Mouse (Mus musculus) hindbrain, embryonic 14.5 days (tissue): Measurements from ENCODE around the gene Wrap73. TPM values are rescaled to one million over a fixed set of nuclear protein-coding genes. Genes with fewer than 3 reads are reported as not detected.

Source experiments
- ATAC-seq: fragments of 200-750 bp; cut with Nextera tagmentation; 2 replicates; pipeline ENCODE4 v1.8.0; 2017; ENCODE audit warnings: moderate number of reproducible peaks, mild to moderate bottlenecking, moderate TSS enrichment, moderate library complexity; ENCODE audit not compliant: low FRiP score
- DNase-seq: peaks from one replicate; pipeline ENCODE4 v3.0.0-alpha.2; 2015; ENCODE audit warnings: low spot score
- H3K27ac ChIP-seq: fragments of 300-500 bp; sonication (generic); 2 replicates; pipeline ENCODE4 v1.5.1; 2014; ENCODE audit warnings: mild to moderate bottlenecking, moderate library complexity
- H3K27me3 ChIP-seq: fragments of 300-500 bp; sonication (generic); 2 replicates; pipeline ENCODE4 v1.6.1; 2014; ENCODE audit warnings: mild to moderate bottlenecking, low read length, mixed read lengths; ENCODE audit not compliant: control insufficient read depth, insufficient read depth
- H3K36me3 ChIP-seq: fragments of 300-500 bp; sonication (generic); replicated peaks from 2 replicates; pipeline ENCODE4 v1.6.1; 2014; ENCODE audit not compliant: control insufficient read depth, insufficient read depth
- H3K4me1 ChIP-seq: fragments of 300-500 bp; sonication (generic); replicated peaks from 2 replicates; pipeline ENCODE4 v1.6.1; 2014; ENCODE audit warnings: antibody characterized with exemption, low read length, mixed read lengths; ENCODE audit not compliant: control insufficient read depth, insufficient read depth
- H3K4me2 ChIP-seq: fragments of 300-500 bp; sonication (generic); replicated peaks from 2 replicates; pipeline ENCODE4 v1.6.1; 2014; ENCODE audit warnings: mild to moderate bottlenecking, moderate library complexity
- H3K4me3 ChIP-seq: fragments of 300-500 bp; sonication (generic); replicated peaks from 2 replicates; pipeline ENCODE4 v1.5.1; 2014; ENCODE audit warnings: mild to moderate bottlenecking, low read length
- H3K9ac ChIP-seq: fragments of 300-500 bp; sonication (generic); 2 replicates; pipeline ENCODE4 v1.6.1; 2014
- H3K9me3 ChIP-seq: fragments of 300-500 bp; sonication (generic); 2 replicates; pipeline ENCODE4 v1.6.1; 2016; ENCODE audit warnings: low read length; ENCODE audit not compliant: control insufficient read depth
- WGBS: fragments of 180-500 bp; shearing (Covaris S2); extraction: QIAGEN DNeasy Blood & Tissue Kit; methylation state at CpG from one replicate; pipeline ENCODE4 v1.1.7; 2014; 5-methylcytosine and 5-hydroxymethylcytosine counted together
- polyA plus RNA-seq: library from polyadenylated mRNA; unstranded; fragments of >200 nt; fragmentation: Nextera tagmentation; extraction: Ambion mirVana; gene quantifications from 2 replicates; pipeline ENCODE4 v1.2.1, GENCODE M21; 2014

Wrap73 gene
- polyA plus RNA-seq, 1 experiment from 2014 or later = 35.3 TPM

DNA sequence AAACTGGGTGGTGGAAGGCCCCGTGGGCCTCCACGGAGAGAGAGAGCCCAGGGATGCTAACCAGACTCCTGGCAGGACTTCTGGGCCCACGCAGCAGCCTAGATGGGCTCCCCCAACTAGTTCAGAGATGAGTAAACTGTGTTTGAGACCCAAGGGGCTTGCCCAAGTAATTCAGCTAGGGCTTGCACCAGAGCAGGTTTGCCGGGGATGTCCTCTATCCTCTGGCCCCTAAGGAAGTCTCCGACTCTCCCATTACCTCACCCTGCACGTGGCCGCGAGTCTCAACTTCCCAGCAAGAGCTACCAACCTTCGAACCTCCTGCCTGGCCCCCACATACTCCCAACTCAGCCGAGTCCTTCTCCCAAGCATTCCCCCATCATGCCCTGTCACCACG, 32.3 kb upstream of the Wrap73 start:
- Histone ChIP-seq H3K36me3 (no peaks in the 10 kb centered on the region), H3K9me3 (no peaks in the 10 kb centered on the region), H3K27me3 (0 out of 2 replicates have a peak, but pooled peaks cover 2% of the 10 kb centered on the region), H3K9ac (no peak overlapping the region), H3K27ac (no peak overlapping the region), H3K4me2 (no peak overlapping the region), H3K4me1 (no peaks in the 10 kb centered on the region), H3K4me3 (no peak overlapping the region)
- no peak for ATAC-seq
- no peak for DNase-seq
- 79% methylated on average over 11 of the region's 11 CpGs for WGBS

DNA sequence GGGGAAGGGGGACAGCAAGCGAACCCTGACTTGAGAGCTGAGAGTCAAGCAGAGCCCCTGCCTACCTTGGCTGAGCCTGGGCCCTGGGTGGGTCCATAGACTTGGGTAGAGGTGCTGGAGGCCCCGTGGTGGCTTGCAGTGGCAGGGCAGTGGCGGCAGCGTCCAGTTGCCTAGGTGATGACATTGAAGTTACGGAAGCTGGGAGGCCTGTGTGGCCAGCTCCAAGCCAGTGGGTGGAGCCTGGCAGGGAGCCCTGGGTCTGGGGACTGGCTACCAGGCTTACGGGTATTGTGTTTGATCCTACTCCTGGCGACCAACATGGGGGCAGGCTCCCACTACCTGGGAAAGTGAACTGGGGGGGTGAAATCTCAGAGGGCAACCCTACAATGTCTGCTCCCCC, 25.8 kb upstream of the Wrap73 start:
- no peak overlapping the region for H3K4me2 ChIP-seq
- no peak overlapping the region for H3K9ac ChIP-seq
- H3K4me1 ChIP-seq = no peaks in the 10 kb centered on the region
- ATAC-seq (no peak), DNase-seq (no peak)
- H3K27ac ChIP-seq = no peak overlapping the region
- H3K27me3 ChIP-seq = no peaks in the 10 kb centered on the region
- no peak overlapping the region for H3K4me3 ChIP-seq
- 40% methylated on average over 7 of the region's 7 CpGs for WGBS
- H3K36me3 ChIP-seq = no peaks in the 10 kb centered on the region
- H3K9me3 ChIP-seq = no peaks in the 10 kb centered on the region

DNA sequence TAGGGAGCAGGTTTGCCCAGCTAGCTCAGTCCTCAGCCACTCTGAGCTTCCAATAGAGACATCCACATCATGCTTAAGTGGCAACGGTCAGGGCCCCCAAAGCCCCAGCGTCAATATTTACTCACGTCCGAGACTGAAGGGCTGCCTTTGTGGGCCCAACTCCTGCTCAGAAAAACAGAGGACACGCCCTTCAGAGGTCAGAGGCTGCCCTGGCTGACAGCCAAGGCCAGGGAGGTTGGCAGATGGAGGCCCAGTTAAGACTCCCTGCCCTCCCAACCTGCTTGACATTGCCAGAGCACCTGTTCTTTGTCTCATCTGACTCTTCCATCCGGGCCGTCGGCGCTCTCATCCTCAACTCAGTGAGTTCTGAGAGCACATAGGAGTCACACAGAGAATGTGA, 23.4 kb upstream of the Wrap73 start:
- no peak for ATAC-seq
- Histone ChIP-seq H3K4me1 (no peaks in the 10 kb centered on the region), H3K4me3 (no peak overlapping the region), H3K27ac (no peak overlapping the region), H3K27me3 (no peaks in the 10 kb centered on the region), H3K9me3 (no peaks in the 10 kb centered on the region), H3K36me3 (no peaks in the 10 kb centered on the region), H3K4me2 (no peak overlapping the region), H3K9ac (no peak overlapping the region)
- no peak for DNase-seq
- WGBS = 68% methylated on average over 9 of the region's 9 CpGs

DNA sequence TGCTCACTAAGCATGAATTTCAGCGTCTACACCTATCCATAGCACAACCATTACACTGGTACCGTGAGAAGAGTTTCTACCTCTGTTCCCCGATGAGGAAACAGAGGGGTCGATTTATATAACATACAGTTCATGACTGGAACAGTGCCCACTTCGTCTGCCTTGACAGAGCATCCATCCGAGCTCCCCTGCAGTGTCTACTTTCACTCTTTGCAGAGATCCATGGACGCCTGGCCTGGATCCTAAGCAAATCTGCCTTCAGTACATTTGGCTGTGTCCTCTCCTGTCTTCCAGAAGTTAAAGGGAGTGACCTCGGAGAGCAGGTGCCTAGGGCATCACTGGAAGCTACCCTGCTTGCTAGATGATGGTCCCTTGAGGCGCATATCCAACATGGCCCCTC, 23.0 kb upstream of the Wrap73 start:
- no peaks in the 10 kb centered on the region for H3K9me3 ChIP-seq
- no peak overlapping the region for H3K4me3 ChIP-seq
- DNase-seq = no peak
- 83% methylated on average over 9 of the region's 9 CpGs for WGBS
- no peaks in the 10 kb centered on the region for H3K27me3 ChIP-seq
- no peak for ATAC-seq
- no peak overlapping the region for H3K27ac ChIP-seq
- no peaks in the 10 kb centered on the region for H3K4me1 ChIP-seq
- H3K4me2 ChIP-seq = no peak overlapping the region
- no peak overlapping the region for H3K9ac ChIP-seq
- H3K36me3 ChIP-seq = no peaks in the 10 kb centered on the region

DNA sequence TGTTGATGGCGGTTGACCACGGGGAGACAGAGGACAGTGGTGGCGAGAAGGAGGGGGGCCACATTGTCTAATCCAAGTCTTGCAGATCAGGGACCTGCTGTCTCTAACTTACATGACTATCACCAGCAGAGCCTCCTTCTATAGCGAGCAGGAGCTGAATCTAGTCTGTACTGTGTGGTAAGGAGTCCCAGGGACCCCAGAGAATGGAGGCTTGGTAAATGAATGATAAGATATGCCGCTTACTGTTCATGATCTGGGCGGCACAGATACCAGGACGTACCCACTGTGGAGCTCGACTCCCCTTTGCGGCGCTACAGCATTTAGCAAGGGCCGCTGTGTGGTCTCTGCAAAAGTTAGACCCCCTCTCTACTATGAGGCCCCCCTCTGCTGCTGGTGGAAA, 20.4 kb upstream of the Wrap73 start:
- DNase-seq = no peak

DNA sequence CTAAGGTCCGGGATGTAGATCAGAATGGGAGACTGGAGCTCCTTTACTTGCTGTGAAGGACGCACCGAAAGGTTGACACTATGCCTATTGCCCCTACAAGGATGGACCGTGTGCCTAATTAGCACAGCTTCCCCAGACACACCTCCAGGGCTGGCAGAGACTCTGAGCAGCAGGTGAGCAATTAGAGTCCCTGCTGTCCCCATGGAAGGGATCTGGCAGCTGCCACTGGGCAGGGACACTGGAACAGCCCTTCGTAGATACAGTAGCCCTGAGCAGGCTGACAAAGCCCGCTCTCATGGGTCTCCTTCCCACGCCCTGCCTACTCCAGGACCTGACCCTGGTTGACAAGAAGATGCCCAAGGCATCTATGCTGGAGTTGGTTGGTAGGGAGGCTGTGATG, 19.8 kb upstream of the Wrap73 start:
- no peaks in the 10 kb centered on the region for H3K4me1 ChIP-seq
- ATAC-seq = no peak
- H3K36me3 ChIP-seq = no peaks in the 10 kb centered on the region
- H3K9ac ChIP-seq = no peak overlapping the region
- no peaks in the 10 kb centered on the region for H3K9me3 ChIP-seq
- H3K4me3 ChIP-seq = no peak overlapping the region
- no peaks in the 10 kb centered on the region for H3K27me3 ChIP-seq
- DNase-seq = no peak
- no peak overlapping the region for H3K27ac ChIP-seq
- H3K4me2 ChIP-seq = no peak overlapping the region
- WGBS = 74% methylated on average over 7 of the region's 7 CpGs

More for the DNA sequence above, 20.4 kb upstream of the Wrap73 start:
- no peak overlapping the region for H3K4me3 ChIP-seq
- H3K9me3 ChIP-seq = no peaks in the 10 kb centered on the region
- no peaks in the 10 kb centered on the region for H3K4me1 ChIP-seq
- H3K4me2 ChIP-seq = no peak overlapping the region
- whole genome bisulfite sequencing = 76% methylated on average over 11 of the region's 11 CpGs
- H3K36me3 ChIP-seq = no peaks in the 10 kb centered on the region
- H3K27ac ChIP-seq = no peak overlapping the region
- H3K27me3 ChIP-seq = no peaks in the 10 kb centered on the region
- no peak overlapping the region for H3K9ac ChIP-seq
- ATAC-seq = no peak

DNA sequence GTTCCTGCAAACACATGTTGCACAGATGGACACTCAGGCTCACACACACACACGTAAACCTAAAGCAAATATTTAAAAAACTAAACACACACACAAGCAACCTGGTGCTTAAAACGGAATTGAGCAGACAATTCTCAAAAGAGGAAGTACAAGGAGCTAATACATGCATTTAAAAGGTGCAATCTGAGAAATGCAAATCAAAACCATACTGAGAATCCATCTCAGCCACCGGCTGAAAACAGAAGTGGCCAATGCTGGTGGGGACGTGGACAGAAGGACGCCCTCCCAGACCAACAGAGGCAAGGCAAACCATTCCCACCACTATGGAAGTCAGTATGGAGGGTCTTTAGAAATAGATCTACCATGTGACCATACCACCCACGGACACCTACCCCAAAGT, 18.6 kb upstream of the Wrap73 start:
- no peaks in the 10 kb centered on the region for H3K27me3 ChIP-seq
- 83% methylated on average over 6 of the region's 6 CpGs for WGBS
- H3K9ac ChIP-seq = no peak overlapping the region
- no peak overlapping the region for H3K4me3 ChIP-seq
- H3K9me3 ChIP-seq = no peaks in the 10 kb centered on the region
- ATAC-seq (no peak), DNase-seq (no peak)
- no peak overlapping the region for H3K27ac ChIP-seq
- no peaks in the 10 kb centered on the region for H3K4me1 ChIP-seq
- H3K36me3 ChIP-seq = no peaks in the 10 kb centered on the region
- no peak overlapping the region for H3K4me2 ChIP-seq

DNA sequence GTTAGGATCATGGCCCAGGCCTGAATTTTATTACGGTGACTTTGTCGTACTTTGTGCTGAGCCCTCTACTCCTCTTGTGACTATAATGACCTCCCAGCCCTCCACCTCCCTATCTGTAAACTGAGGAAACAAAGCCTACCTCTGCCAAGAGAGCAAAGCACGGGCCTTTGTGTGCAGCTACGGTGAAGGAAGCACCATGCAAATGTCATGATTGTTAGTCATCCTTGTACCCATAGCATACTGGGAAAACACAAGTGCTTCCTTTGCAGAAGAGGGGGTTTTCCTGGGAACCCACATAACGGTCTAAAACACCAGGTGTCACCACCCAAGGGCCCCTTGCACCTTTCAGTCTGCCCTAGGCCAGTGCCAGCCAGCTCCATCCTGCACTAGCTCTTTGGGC, 17.0 kb upstream of the Wrap73 start:
- no peak for DNase-seq
- H3K4me1 ChIP-seq = no peaks in the 10 kb centered on the region
- no peak overlapping the region for H3K27ac ChIP-seq
- no peak overlapping the region for H3K4me2 ChIP-seq
- ATAC-seq = no peak
- no peak overlapping the region for H3K9ac ChIP-seq
- H3K36me3 ChIP-seq = no peaks in the 10 kb centered on the region
- WGBS = 73% methylated on average over 5 of the region's 5 CpGs
- H3K4me3 ChIP-seq = no peak overlapping the region
- H3K27me3 ChIP-seq = no peaks in the 10 kb centered on the region
- no peaks in the 10 kb centered on the region for H3K9me3 ChIP-seq

DNA sequence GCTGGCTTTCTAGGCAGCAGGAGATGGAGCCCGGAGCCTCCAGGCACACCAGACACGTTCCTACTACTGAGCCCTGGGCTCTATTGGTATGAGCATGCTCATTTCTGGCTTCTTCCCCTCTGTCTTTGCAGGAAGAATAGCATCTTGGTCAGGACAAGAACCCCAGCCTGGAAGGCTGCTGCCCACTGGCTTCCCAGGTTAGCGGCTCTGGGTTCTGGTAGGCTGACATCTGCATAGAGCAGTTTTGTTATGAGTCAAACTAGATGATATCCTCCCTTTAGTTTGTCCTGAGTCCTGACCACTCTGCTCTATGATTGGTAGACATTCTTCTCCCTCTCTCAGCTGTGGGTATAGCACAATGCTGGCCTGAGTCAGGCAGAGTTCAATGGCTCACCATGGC, 14.9 kb upstream of the Wrap73 start:
- Histone ChIP-seq H3K9ac (no peak overlapping the region), H3K27ac (no peak overlapping the region), H3K4me2 (no peak overlapping the region), H3K4me3 (no peak overlapping the region), H3K4me1 (no peaks in the 10 kb centered on the region), H3K9me3 (no peaks in the 10 kb centered on the region), H3K27me3 (no peaks in the 10 kb centered on the region), H3K36me3 (no peaks in the 10 kb centered on the region)
- DNase-seq = no peak
- WGBS = 74% methylated on average over 3 of the region's 3 CpGs
- ATAC-seq = no peak

DNA sequence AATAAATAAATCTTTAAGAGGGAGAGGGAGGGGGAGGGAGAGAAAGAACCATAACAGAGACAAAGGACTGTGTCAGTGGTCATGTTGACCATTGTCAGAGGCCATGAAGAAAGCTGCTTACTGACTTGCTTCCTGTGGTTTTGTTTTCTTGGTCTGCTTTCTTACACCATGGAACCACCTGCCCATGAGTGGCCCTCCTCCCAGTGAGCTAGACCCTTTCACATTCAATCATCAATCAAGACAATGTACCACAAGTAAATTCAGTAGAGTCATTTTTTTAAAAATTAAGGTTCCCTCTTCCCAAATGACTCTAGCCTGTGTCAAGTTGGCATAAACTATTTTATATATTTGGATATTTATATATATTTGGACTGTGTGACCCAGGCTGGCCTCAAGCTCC, 12.2 kb upstream of the Wrap73 start:
- no peak for ATAC-seq
- no peak overlapping the region for H3K4me3 ChIP-seq

More for the DNA sequence above, 12.2 kb upstream of the Wrap73 start:
- no peaks in the 10 kb centered on the region for H3K27me3 ChIP-seq
- no peak overlapping the region for H3K27ac ChIP-seq
- no peaks in the 10 kb centered on the region for H3K36me3 ChIP-seq
- no peak overlapping the region for H3K4me2 ChIP-seq
- H3K9ac ChIP-seq = no peak overlapping the region
- DNase-seq = no peak
- no peaks in the 10 kb centered on the region for H3K9me3 ChIP-seq
- H3K4me1 ChIP-seq = no peaks in the 10 kb centered on the region
